Mouse (Mus musculus): ENCODE results near the gene Olfr1330. TPM values are rescaled to one million over a fixed set of nuclear protein-coding genes. Genes with fewer than 3 reads are reported as not detected.
"Not testable (repeated sequence)": the region's sequence is repeated elsewhere in the genome, so short reads cannot be mapped to it uniquely, and the experiment has no call there.

Olfr1330 gene
- polyA plus RNA-seq, 2 experiments: not detected

- no peak overlapping the region for H3K27ac ChIP-seq
- WGBS (ENCODE audit: insufficient replicate concordance): 43% methylated on average over 2 of the region's 2 CpGs
- TF ChIP-seq CTCF (IDR thresholded peaks at IDR 0.05; ENCODE audit: low read depth) (no peak), EP300 (IDR thresholded peaks at IDR 0.05; ENCODE audit: low read depth) (no peak)
- H3K4me2 ChIP-seq (ENCODE audit: low read depth): no peak overlapping the region
- H3K9me3 ChIP-seq (ENCODE audit: control insufficient read depth, low read length): no peaks in the 10 kb centered on the region
- no peaks in the 10 kb centered on the region for H3K36me3 ChIP-seq (replicated peaks; ENCODE audit: control insufficient read depth, insufficient read depth, low read depth)
- no peaks in the 10 kb centered on the region for H3K4me1 ChIP-seq (replicated peaks; ENCODE audit: control insufficient read depth in 2 of 2, insufficient read depth in 2 of 2, low read length in 1 of 2)
- no peaks in the 10 kb centered on the region for H3K27me3 ChIP-seq (ENCODE audit: control insufficient read depth, insufficient read depth, low read length)
- ATAC-seq (ENCODE audit: insufficient read depth): no peak
- no peak overlapping the region for H3K9ac ChIP-seq (replicated peaks)
- DNase-seq (ENCODE audit: low read depth in 3 of 3, low spot score in 3 of 3): no peak
- no peak overlapping the region for H3K4me3 ChIP-seq (ENCODE audit: insufficient read depth in 1 of 2, low read depth in 2 of 2, low read length in 2 of 2)
These were observed 13.6 kb downstream of the Olfr1330 start for GRCm38 (mm10) chr4:118901981-118902380.

DNA sequence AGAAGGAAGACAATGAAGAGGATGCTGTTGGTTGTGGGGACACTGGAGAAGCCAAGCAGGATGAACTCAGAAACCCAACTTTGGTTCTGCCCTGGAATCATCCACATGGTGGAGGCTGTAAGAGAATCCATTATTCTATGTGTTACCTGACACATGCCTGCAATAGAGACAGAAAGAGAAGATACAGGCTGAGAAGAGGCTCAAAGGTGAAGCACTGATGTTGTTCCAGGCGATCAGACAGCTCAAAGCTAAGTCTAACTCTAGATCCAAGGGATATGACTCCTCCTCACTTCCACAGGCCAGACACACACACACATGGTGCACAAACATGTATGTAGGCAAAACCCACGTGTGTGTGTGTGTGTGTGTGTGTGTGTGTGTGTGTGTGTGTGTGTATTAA is 29.0 kb downstream of the Olfr1330 start, which contains the start of gene Olfr1329:
TSS of gene Olfr1329 (minus strand) at position 101 of the 400 bp plus-strand sequence.
- not testable (repeated sequence) for ATAC-seq (ENCODE audit: insufficient read depth); H3K27ac ChIP-seq; H3K27me3 ChIP-seq (ENCODE audit: control insufficient read depth, insufficient read depth, low read length); H3K9me3 ChIP-seq (ENCODE audit: control insufficient read depth, low read length); DNase-seq (ENCODE audit: low read depth in 3 of 3, low spot score in 3 of 3); H3K4me1 ChIP-seq (replicated peaks; ENCODE audit: control insufficient read depth in 2 of 2, insufficient read depth in 2 of 2, low read length in 1 of 2); H3K9ac ChIP-seq (replicated peaks); H3K4me3 ChIP-seq (ENCODE audit: insufficient read depth in 1 of 2, low read depth in 2 of 2, low read length in 2 of 2); H3K36me3 ChIP-seq (replicated peaks; ENCODE audit: control insufficient read depth, insufficient read depth, low read depth); H3K4me2 ChIP-seq (ENCODE audit: low read depth)
- 33% methylated on average over 2 of the region's 2 CpGs for WGBS (ENCODE audit: insufficient replicate concordance)

DNA sequence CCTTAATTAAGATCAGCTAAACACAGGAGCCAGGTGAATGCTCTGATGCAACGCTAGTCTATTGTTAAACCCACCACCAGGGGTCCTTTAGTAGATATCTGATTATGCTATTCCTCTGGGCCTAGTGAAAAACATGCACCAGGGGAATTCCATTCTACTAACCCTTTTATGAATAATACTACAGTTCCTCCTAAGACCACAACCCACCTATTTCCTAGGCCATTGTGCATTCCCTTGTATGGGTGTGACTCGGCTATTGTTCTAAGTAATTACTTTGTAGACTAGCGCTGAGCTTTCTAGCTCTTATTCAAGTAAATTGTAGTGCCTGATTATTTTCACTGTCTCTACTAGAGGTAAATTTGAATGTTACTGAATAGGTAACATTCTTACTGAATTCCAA is 42.9 kb downstream of the Olfr1330 start:
- not testable (repeated sequence) for H3K27me3 ChIP-seq (ENCODE audit: control insufficient read depth, insufficient read depth, low read length); H3K36me3 ChIP-seq (replicated peaks; ENCODE audit: control insufficient read depth, insufficient read depth, low read depth); H3K27ac ChIP-seq; DNase-seq (ENCODE audit: low read depth in 3 of 3, low spot score in 3 of 3); H3K9me3 ChIP-seq (ENCODE audit: control insufficient read depth, low read length); ATAC-seq (ENCODE audit: insufficient read depth); H3K9ac ChIP-seq (replicated peaks); H3K4me2 ChIP-seq (ENCODE audit: low read depth); H3K4me1 ChIP-seq (replicated peaks; ENCODE audit: control insufficient read depth in 2 of 2, insufficient read depth in 2 of 2, low read length in 1 of 2); H3K4me3 ChIP-seq (ENCODE audit: insufficient read depth in 1 of 2, low read depth in 2 of 2, low read length in 2 of 2)
- 60% methylated on average over 3 of the region's 3 CpGs for WGBS (ENCODE audit: insufficient replicate concordance)

- no peaks in the 10 kb centered on the region for H3K4me1 ChIP-seq (replicated peaks; ENCODE audit: control insufficient read depth in 2 of 2, insufficient read depth in 2 of 2, low read length in 1 of 2)
- no peak within 1 kb of the TSS for H3K27ac ChIP-seq
- no peak for DNase-seq (ENCODE audit: low read depth in 3 of 3, low spot score in 3 of 3)
- H3K4me2 ChIP-seq (ENCODE audit: low read depth): no peak within 1 kb of the TSS
- WGBS (ENCODE audit: insufficient replicate concordance): 34% methylated on average over 2 of the region's 2 CpGs
- no peak for ATAC-seq (ENCODE audit: insufficient read depth)
- H3K4me3 ChIP-seq (ENCODE audit: insufficient read depth in 1 of 2, low read depth in 2 of 2, low read length in 2 of 2): no peak within 1 kb of the TSS
- no peak for TF ChIP-seq EP300 (IDR thresholded peaks at IDR 0.05; ENCODE audit: low read depth)
- TF ChIP-seq CTCF (IDR thresholded peaks at IDR 0.05; ENCODE audit: low read depth): no peak
- H3K27me3 ChIP-seq (ENCODE audit: control insufficient read depth, insufficient read depth, low read length): no peaks in the 10 kb centered on the region
- H3K36me3 ChIP-seq (replicated peaks; ENCODE audit: control insufficient read depth, insufficient read depth, low read depth): no peaks in the 10 kb centered on the region
- no peak within 1 kb of the TSS for H3K9ac ChIP-seq (replicated peaks)
- no peaks in the 10 kb centered on the region for H3K9me3 ChIP-seq (ENCODE audit: control insufficient read depth, low read length)
These were observed 50.1 kb downstream of the Olfr1330 start, which contains the start of gene Olfr1328 for GRCm38 (mm10) chr4:118938512-118938911. Gene Olfr1328, minus strand, starts transcription at chr4:118938612.

Other genes starting within 250 kb of the Olfr1330 start
- not detected in 2 replicates for gene Olfr62, start 229.6 kb upstream of the Olfr1330 start, polyA plus RNA-seq (2012; rRNA removed)
- gene Olfr62, start 229.6 kb upstream of the Olfr1330 start, polyA plus RNA-seq (2014; fragmentation: Nextera tagmentation; extraction: Ambion mirVana): not detected in 2 replicates
- not detected in 2 replicates for gene Olfr1342, start 195.8 kb upstream of the Olfr1330 start, polyA plus RNA-seq (2012; rRNA removed)
- gene Olfr1342, start 195.8 kb upstream of the Olfr1330 start, polyA plus RNA-seq (2014; fragmentation: Nextera tagmentation; extraction: Ambion mirVana): not detected in 2 replicates
- not detected in 2 replicates for gene Olfr1341, start 185.1 kb upstream of the Olfr1330 start, polyA plus RNA-seq (2012; rRNA removed)
- gene Olfr1341, start 185.1 kb upstream of the Olfr1330 start, polyA plus RNA-seq (2014; fragmentation: Nextera tagmentation; extraction: Ambion mirVana): not detected in 2 replicates
- gene Olfr1340, start 168.5 kb upstream of the Olfr1330 start, polyA plus RNA-seq (2012; rRNA removed): not detected in 2 replicates
- not detected in 2 replicates for gene Olfr1340, start 168.5 kb upstream of the Olfr1330 start, polyA plus RNA-seq (2014; fragmentation: Nextera tagmentation; extraction: Ambion mirVana)
- gene Olfr1339, start 156.4 kb upstream of the Olfr1330 start, polyA plus RNA-seq (2012; rRNA removed): not detected in 2 replicates
- not detected in 2 replicates for gene Olfr1339, start 156.4 kb upstream of the Olfr1330 start, polyA plus RNA-seq (2014; fragmentation: Nextera tagmentation; extraction: Ambion mirVana)
- not detected in 2 replicates for gene Olfr1338, start 129.9 kb upstream of the Olfr1330 start, polyA plus RNA-seq (2012; rRNA removed)
- gene Olfr1338, start 129.9 kb upstream of the Olfr1330 start, polyA plus RNA-seq (2014; fragmentation: Nextera tagmentation; extraction: Ambion mirVana): not detected in 2 replicates
- gene Olfr1337, start 106.0 kb upstream of the Olfr1330 start, polyA plus RNA-seq (2012; rRNA removed): not detected in 2 replicates
- gene Olfr1337, start 106.0 kb upstream of the Olfr1330 start, polyA plus RNA-seq (2014; fragmentation: Nextera tagmentation; extraction: Ambion mirVana): not detected in 2 replicates
- gene Olfr1335, start 78.7 kb upstream of the Olfr1330 start, polyA plus RNA-seq (2012; rRNA removed): not detected in 2 replicates
- not detected in 2 replicates for gene Olfr1335, start 78.7 kb upstream of the Olfr1330 start, polyA plus RNA-seq (2014; fragmentation: Nextera tagmentation; extraction: Ambion mirVana)
- gene Olfr1333, start 52.3 kb upstream of the Olfr1330 start, polyA plus RNA-seq (2012; rRNA removed): not detected in 2 replicates
- gene Olfr1333, start 52.3 kb upstream of the Olfr1330 start, polyA plus RNA-seq (2014; fragmentation: Nextera tagmentation; extraction: Ambion mirVana): not detected in 2 replicates
- gene Olfr1331, start 23.9 kb upstream of the Olfr1330 start, polyA plus RNA-seq (2012; rRNA removed): not detected in 2 replicates
- gene Olfr1331, start 23.9 kb upstream of the Olfr1330 start, polyA plus RNA-seq (2014; fragmentation: Nextera tagmentation; extraction: Ambion mirVana): not detected in 2 replicates
- not detected in 2 replicates for gene Olfr1329, start 28.9 kb downstream of the Olfr1330 start, polyA plus RNA-seq (2012; rRNA removed)
- not detected in 2 replicates for gene Olfr1329, start 28.9 kb downstream of the Olfr1330 start, polyA plus RNA-seq (2014; fragmentation: Nextera tagmentation; extraction: Ambion mirVana)
- not detected in 2 replicates for gene Olfr1328, start 50.0 kb downstream of the Olfr1330 start, polyA plus RNA-seq (2012; rRNA removed)
- gene Olfr1328, start 50.0 kb downstream of the Olfr1330 start, polyA plus RNA-seq (2014; fragmentation: Nextera tagmentation; extraction: Ambion mirVana): not detected in 2 replicates
- gene Lao1, start 73.0 kb downstream of the Olfr1330 start, polyA plus RNA-seq (2012; rRNA removed): not detected in 2 replicates
- not detected in 2 replicates for gene Lao1, start 73.0 kb downstream of the Olfr1330 start, polyA plus RNA-seq (2014; fragmentation: Nextera tagmentation; extraction: Ambion mirVana)
- gene Slc2a1, start 220.1 kb downstream of the Olfr1330 start, polyA plus RNA-seq (2012; rRNA removed): 173 and 192 TPM in 2 replicates
- gene Slc2a1, start 220.1 kb downstream of the Olfr1330 start, polyA plus RNA-seq (2014; fragmentation: Nextera tagmentation; extraction: Ambion mirVana): 259 and 296 TPM in 2 replicates

All from liver, embryonic 14.5 days (tissue).